Mouse (Mus musculus): ENCODE data around the gene 1810013L24Rik.

GRCm38 (mm10) chr16:8883674-8884241 lies 53.9 kb downstream of the 1810013L24Rik start:
- TF ChIP-seq MAFK (IDR thresholded peaks at IDR 0.05; ENCODE audit: insufficient replicate concordance, low read length) (no peak), USF1 (IDR thresholded peaks at IDR 0.05; ENCODE audit: low read depth, low read length) (no peak), RAD21 (IDR thresholded peaks at IDR 0.05; ENCODE audit: low read depth, low read length) (peak; percentile 92), MYC (IDR thresholded peaks at IDR 0.05; ENCODE audit: low read depth, low read length) (no peak), EP300 (IDR thresholded peaks at IDR 0.05; ENCODE audit: low read length) (0 out of 2 replicates have a peak, but pooled peaks have one; percentile 17), NRF1 (IDR thresholded peaks at IDR 0.05; ENCODE audit: low read depth, low read length) (no peak), CTCF (conservative IDR thresholded peaks at IDR 0.05 in 1 of 2, IDR thresholded peaks at IDR 0.05 in 1 of 2; ENCODE audit: low read depth in 2 of 2, low read length in 2 of 2) (peak; percentile 89 to 95), TBP (conservative IDR thresholded peaks at IDR 0.05; ENCODE audit: low read depth, low read length) (no peak), MAZ (IDR thresholded peaks at IDR 0.05; ENCODE audit: low read depth, low read length) (no peak), IRF4 (IDR thresholded peaks at IDR 0.05; ENCODE audit: low read depth, low read length) (no peak)
